Mouse (Mus musculus) kidney, postnatal 4 days (tissue): ENCODE results near the gene Gm6465.
"Not testable (repeated sequence)": the region's sequence is repeated elsewhere in the genome, so short reads cannot be mapped to it uniquely, and the experiment has no call there.

ENCODE experiments used
- DNase-seq, 2 experiments: peaks; one replicate each; pipeline ENCODE4 v3.0.0; 2021; ENCODE audit warnings: mixed read lengths in 2 of 2

Gene Gm6465

DNA sequence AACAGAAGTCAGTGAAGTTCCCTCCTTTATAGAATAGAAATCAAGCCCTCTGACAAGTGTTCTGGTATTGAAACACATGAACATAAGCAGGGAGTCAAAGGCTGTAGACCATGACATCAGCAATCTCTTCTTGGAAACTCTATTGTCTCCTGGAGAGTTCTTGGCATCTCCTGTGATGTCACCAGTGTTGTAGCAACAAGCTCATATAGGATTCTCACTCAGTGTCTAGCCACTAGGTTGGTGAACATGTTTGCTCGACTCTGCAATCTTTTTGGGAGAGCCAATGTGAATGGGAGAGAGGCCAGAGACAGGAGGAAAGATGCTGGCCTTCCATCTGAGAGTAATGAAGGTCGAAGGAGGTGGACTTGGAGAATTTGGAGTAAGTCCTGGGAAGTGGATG is at the start of gene Gm6465:
Gene Gm6465, plus strand, starts transcription at position 301 of the 400 bp plus-strand sequence.
- not testable (repeated sequence) for DNase-seq

DNA sequence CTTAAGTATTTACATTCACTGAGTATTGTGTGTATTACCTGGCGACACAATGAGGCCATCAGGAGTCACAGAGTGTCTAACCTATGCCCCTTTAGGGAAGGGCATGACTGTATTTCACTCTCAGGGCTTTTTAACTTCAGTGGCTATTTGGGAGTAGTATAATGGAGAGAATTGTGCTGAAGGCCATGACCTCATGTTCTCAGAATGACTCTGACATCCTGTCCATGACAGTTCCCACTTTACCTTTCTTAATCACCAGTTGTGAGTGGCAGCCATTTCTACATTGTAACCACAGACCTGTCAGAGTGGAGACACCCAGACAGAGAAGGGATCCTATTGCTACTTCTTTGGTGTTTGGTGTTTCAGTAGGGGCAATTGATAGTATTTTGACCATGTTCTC is 485 bp downstream of the Gm6465 start:
- DNase-seq = not testable (repeated sequence)

GRCm38 (mm10) chr5:11857909-11858308 is 12.6 kb downstream of the Gm6465 start:
- not testable (repeated sequence) for DNase-seq
